Mouse (Mus musculus) liver, embryonic 11.5 days (tissue): Measurements from ENCODE around the gene 1700113H08Rik. TPM values are rescaled to one million over a fixed set of nuclear protein-coding genes. Genes with fewer than 3 reads are reported as not detected.

Experiments
- ATAC-seq: fragments of 200-750 bp; cut with Nextera tagmentation; replicated peaks from 2 replicates; pipeline ENCODE4 v1.8.0; 2017; ENCODE audit warnings: moderate number of reproducible peaks, mild to moderate bottlenecking, moderate TSS enrichment, moderate library complexity; ENCODE audit not compliant: low FRiP score
- DNase-seq: peaks from one replicate; pipeline ENCODE4 v3.0.0-alpha.2; 2017; ENCODE audit warnings: low spot score
- H3K27ac ChIP-seq: fragments of 300-500 bp; sonication (generic); 2 replicates; pipeline ENCODE4 v1.5.1; 2014; ENCODE audit warnings: mild to moderate bottlenecking, low read depth, low read length, control low read depth
- H3K27me3 ChIP-seq: fragments of 300-500 bp; sonication (generic); replicated peaks from 2 replicates; pipeline ENCODE4 v1.6.1; 2014; ENCODE audit warnings: low read length, mixed read lengths; ENCODE audit not compliant: control insufficient read depth, insufficient read depth
- H3K36me3 ChIP-seq: fragments of 300-500 bp; sonication (generic); 2 replicates; pipeline ENCODE4 v1.6.1; 2014; ENCODE audit warnings: mild to moderate bottlenecking, low read length, moderate library complexity, mixed read lengths; ENCODE audit not compliant: control insufficient read depth, insufficient read depth
- H3K4me1 ChIP-seq: fragments of 300-500 bp; sonication (generic); replicated peaks from 2 replicates; pipeline ENCODE4 v1.6.1; 2014; ENCODE audit warnings: low read length, mixed read lengths; ENCODE audit not compliant: control insufficient read depth, insufficient read depth
- H3K4me2 ChIP-seq: fragments of 300-500 bp; sonication (generic); 2 replicates; pipeline ENCODE4 v1.6.1; 2014; ENCODE audit warnings: mild to moderate bottlenecking, control low read depth, moderate library complexity
- H3K4me3 ChIP-seq: fragments of 300-500 bp; sonication (generic); 2 replicates; pipeline ENCODE4 v1.5.1; 2014; ENCODE audit warnings: low read depth, low read length, control low read depth
- H3K9ac ChIP-seq: fragments of 300-500 bp; sonication (generic); 2 replicates; pipeline ENCODE4 v1.6.1; 2014; ENCODE audit warnings: low read depth, low read length, control low read depth
- H3K9me3 ChIP-seq: fragments of 300-500 bp; sonication (generic); 2 replicates; pipeline ENCODE4 v1.6.1; 2016; ENCODE audit warnings: low read length, inconsistent platforms, mixed read lengths; ENCODE audit not compliant: control insufficient read depth
- WGBS: fragments of 180-500 bp; shearing (Covaris S2); extraction: QIAGEN DNeasy Blood & Tissue Kit; methylation state at CpG from one replicate; pipeline ENCODE4 v1.1.7; 2014; 5-methylcytosine and 5-hydroxymethylcytosine counted together
- polyA plus RNA-seq: library from polyadenylated mRNA; unstranded; fragments of >200 nt; fragmentation: Nextera tagmentation; extraction: Ambion mirVana; gene quantifications from 2 replicates; pipeline ENCODE4 v1.2.1, GENCODE M21; 2014

The 1700113H08Rik gene
- polyA plus RNA-seq, 1 experiment from 2014 or later, result not detected

DNA sequence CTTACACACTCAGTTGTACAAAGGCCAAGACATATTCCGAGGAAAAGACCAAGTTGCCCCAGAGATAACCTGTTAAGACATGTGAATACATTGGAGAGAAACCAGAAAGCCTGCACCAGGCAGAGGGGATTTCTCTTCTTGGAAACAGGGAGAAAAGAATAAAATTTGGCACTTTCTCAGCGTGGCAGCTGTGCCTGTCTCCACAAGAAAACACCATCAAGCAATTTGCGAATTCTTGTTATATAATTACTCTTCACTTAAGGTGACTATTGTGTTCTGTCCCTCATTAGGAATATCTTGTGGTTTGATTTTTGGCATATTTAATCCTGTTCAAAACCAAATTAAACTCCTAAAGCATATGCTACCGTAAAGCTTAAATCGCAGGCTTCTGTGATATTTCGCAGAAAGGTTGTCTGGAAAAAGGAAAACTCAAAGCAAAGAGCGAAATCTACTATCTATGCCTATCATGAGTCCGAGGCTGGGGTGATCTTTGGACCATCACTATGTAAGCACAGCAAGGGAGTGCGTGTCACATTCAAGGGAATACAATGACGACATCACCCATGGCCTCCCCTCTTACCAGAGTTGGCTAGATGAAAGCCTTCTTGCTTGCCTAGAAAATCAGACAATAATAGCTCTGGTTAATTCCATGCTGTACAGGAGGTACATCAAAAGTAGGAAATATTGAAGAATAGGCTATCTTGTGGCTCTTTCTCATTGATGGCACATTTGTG lies 51.4 kb downstream of the 1700113H08Rik start:
- 74% methylated on average over 10 of the region's 10 CpGs for WGBS
- no peaks in the 10 kb centered on the region for H3K27me3 ChIP-seq
- H3K36me3 ChIP-seq, result no peaks in the 10 kb centered on the region
- H3K4me2 ChIP-seq, result no peak overlapping the region
- no peaks in the 10 kb centered on the region for H3K4me1 ChIP-seq
- no peaks in the 10 kb centered on the region for H3K9me3 ChIP-seq
- no peak overlapping the region for H3K4me3 ChIP-seq
- no peak overlapping the region for H3K9ac ChIP-seq
- DNase-seq (no peak), ATAC-seq (no peak)
- H3K27ac ChIP-seq, result no peak overlapping the region

DNA sequence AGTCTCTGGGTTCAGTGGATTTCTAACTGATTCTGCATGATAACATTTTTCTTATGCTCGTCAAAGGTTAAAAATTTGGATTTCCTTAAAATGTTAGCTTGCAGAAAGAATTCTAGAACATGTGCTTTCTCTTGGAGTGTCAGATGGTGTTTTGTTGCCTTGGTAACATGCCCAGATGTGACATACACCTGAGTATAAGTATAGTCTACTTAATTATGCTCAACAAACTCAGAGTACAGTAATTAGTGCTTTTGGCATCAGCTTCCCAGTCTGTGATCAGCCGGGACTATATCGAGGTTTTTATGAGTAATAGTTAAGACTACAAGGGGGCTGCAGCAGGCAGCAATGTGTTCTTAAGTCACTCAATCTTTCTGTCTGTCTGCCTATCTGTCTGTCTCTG lies 53.1 kb downstream of the 1700113H08Rik start:
- no peak for ATAC-seq
- Histone ChIP-seq H3K4me2 (no peak overlapping the region), H3K9ac (no peak overlapping the region), H3K4me3 (no peak overlapping the region), H3K27me3 (no peaks in the 10 kb centered on the region), H3K27ac (no peak overlapping the region), H3K9me3 (no peaks in the 10 kb centered on the region), H3K4me1 (no peaks in the 10 kb centered on the region), H3K36me3 (no peaks in the 10 kb centered on the region)
- no peak for DNase-seq
- WGBS, result 76% methylated on average over 3 of the region's 3 CpGs

DNA sequence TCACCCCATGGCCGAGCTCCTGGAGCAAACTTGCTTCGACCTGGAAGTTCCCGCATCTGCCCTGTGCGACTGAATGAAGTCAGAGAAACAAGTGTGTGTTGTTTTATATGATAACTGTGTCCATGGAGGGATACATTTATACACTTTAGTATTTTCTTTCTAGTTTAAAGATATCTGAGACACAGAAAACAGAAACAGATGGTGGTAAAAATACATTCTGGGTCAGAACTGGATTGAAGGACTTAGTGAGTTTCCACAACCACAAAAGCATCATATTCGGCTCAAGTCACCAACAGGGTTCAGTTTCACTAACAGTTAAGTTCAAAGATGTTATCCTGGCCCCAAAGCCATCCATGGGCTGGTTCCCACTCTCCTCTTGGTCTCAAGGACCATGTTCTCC lies 67.2 kb downstream of the 1700113H08Rik start:
- 83% methylated on average over 5 of the region's 5 CpGs for WGBS
- Histone ChIP-seq H3K9ac (no peak overlapping the region), H3K36me3 (no peaks in the 10 kb centered on the region), H3K9me3 (no peaks in the 10 kb centered on the region), H3K4me3 (no peak overlapping the region), H3K27me3 (no peaks in the 10 kb centered on the region), H3K27ac (no peak overlapping the region), H3K4me2 (no peak overlapping the region), H3K4me1 (no peaks in the 10 kb centered on the region)
- ATAC-seq (no peak), DNase-seq (no peak)

DNA sequence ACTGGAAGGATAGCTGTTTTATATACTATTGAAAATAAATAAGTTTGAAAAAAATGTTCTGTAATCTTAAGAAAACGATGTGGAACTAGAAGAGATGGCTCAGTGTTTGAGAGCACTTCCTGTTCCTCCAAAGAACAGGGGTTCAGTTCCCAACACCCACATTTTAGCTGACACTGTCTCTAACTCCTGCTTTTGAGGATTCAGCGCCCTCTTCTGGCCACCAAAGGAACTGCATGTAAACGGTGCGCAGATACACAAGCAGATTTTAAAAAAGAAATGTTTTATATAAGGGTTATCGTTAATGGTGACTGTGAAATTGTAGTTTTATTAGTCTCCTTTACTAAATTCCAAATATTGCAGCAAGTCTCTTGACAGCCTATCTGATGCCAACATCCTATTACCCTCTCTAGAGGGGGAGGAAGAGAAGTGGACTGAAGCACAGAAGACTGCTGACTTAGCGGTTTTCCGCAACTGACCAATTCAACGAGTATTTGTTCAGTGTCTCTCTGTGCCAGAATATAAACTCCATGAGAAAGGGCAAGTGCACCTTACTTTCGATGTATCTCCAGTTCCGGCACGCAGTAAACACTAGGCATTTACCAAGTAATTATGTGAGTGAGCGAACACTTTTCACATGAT lies 68.5 kb downstream of the 1700113H08Rik start:
- H3K4me1 ChIP-seq, result no peaks in the 10 kb centered on the region
- 78% methylated on average over 12 of the region's 12 CpGs for WGBS
- H3K27ac ChIP-seq, result no peak overlapping the region
- H3K9ac ChIP-seq, result no peak overlapping the region
- H3K4me2 ChIP-seq, result no peak overlapping the region
- no peaks in the 10 kb centered on the region for H3K27me3 ChIP-seq
- DNase-seq (no peak), ATAC-seq (no peak)
- H3K4me3 ChIP-seq, result no peak overlapping the region
- H3K9me3 ChIP-seq, result no peaks in the 10 kb centered on the region
- no peaks in the 10 kb centered on the region for H3K36me3 ChIP-seq

DNA sequence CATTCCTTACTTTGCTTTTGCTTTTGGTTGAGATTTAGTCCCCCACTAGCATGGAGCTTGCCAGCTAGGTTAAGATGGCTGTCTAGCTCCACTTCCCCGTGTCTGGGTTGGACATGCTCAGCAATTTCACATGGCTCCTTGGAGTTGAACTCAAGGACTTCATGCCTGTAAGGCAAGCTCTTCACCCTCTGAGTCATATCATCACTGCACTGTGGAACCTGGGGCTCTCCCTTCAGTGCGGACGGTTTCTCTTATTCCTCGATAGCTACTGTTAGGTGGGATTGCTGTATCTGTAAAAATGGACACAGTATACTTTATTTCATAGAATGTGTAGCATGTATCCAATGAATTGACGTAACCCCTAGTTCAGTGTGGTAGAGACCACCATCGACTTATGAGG lies 93.2 kb downstream of the 1700113H08Rik start:
- no peak overlapping the region for H3K4me3 ChIP-seq
- WGBS, result 94% methylated on average over 6 of the region's 6 CpGs

DNA sequence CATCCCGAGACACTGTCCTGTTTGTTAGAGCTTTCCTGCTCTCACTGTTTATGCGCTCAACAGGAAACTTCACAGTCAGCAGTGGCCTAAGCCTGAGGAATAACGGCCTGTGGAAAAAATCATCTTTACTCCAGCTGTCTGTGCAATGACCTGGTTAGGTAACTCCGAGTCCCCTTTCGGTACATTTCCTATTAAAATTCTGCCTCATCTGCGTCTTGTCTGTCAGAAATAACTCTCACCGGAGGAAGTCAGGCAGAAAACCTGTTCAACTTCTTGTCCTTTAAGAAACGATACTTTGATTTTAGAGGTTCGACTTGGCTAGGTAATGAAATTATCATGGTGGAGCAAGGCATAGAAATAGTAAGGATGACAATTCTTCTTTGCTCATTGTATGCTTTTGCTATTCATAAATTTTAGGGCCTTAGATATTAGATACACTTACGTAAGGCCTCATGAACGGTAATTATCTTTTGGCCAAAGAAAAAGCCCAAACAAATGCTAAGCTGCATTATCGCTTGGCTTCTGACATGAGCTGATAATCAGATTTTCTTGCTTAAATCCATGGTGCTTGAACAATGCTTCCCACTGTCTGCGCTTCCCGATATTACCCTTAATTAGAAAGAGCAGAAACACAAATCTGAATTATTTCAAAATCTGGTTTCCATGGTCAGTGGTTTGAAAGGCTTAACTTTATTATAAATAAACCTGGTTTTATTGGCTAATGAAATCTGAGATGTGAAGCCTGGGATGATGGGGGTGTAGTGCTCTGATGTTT lies 96.1 kb downstream of the 1700113H08Rik start:
- H3K9ac ChIP-seq, result no peak overlapping the region
- H3K4me1 ChIP-seq, result no peaks in the 10 kb centered on the region
- no peak overlapping the region for H3K4me3 ChIP-seq
- H3K4me2 ChIP-seq, result no peak overlapping the region
- H3K9me3 ChIP-seq, result no peaks in the 10 kb centered on the region
- 84% methylated on average over 14 of the region's 14 CpGs for WGBS
- no peak for ATAC-seq
- H3K27ac ChIP-seq, result no peak overlapping the region
- DNase-seq, result no peak
- H3K27me3 ChIP-seq, result no peaks in the 10 kb centered on the region
- no peaks in the 10 kb centered on the region for H3K36me3 ChIP-seq

More for the DNA sequence above, 93.2 kb downstream of the 1700113H08Rik start:
- Histone ChIP-seq H3K4me2 (no peak overlapping the region), H3K9me3 (no peaks in the 10 kb centered on the region), H3K27me3 (no peaks in the 10 kb centered on the region), H3K36me3 (no peaks in the 10 kb centered on the region), H3K27ac (no peak overlapping the region), H3K9ac (no peak overlapping the region), H3K4me1 (no peaks in the 10 kb centered on the region)
- DNase-seq (no peak), ATAC-seq (no peak)

DNA sequence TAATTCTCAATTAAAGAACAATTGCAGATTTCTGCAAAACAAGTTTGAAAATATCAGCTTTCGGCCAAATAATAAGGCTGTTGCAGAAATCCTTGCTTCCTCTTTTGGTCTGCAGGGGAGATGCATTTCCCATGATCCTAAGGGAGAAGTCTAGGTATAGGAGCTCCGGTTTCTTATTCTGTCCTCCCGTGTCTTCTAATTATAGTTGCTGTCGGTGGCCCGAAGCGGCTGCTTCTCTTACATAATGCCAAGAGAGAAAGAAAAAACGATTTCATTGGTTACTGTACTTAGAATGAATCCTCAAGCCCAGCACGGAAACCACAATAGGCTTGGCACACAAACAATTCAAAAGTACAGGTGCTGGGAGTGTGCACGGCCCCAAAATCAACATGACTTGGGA lies 101.9 kb downstream of the 1700113H08Rik start:
- Histone ChIP-seq H3K4me3 (no peak overlapping the region), H3K9me3 (no peaks in the 10 kb centered on the region), H3K36me3 (no peaks in the 10 kb centered on the region), H3K4me1 (no peaks in the 10 kb centered on the region), H3K27me3 (no peaks in the 10 kb centered on the region), H3K27ac (no peak overlapping the region), H3K9ac (no peak overlapping the region), H3K4me2 (no peak overlapping the region)
- WGBS, result 82% methylated on average over 9 of the region's 9 CpGs
- DNase-seq (no peak), ATAC-seq (no peak)

DNA sequence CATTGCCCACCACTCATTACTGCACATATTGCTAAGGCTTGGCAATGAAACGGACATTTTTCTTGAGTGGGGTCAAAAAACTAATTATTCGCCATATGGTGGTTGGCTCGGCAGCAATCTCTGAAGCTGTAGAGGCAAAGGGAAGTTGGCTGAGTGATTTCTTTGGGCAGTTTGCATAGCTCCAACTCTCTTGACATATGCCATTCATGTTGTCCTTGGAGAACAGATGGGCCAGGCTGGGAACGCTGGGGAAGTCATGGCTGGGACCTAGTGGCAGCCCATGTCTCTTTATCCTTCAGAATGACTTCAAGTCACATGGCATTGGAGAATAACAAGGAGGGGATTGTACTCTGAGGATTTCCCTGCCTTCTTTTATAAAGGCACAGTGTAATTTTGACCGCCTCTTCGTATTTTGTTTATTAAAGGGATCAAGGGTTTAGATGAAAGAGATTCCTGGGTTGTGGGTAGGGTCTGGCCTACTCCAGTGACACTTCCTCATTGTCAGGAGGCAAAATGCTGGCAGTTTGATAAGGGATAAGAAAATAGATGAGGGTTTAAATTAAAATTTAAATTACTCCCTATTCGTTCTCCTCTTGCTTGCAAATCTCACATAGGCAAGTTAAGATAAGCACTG lies 138.4 kb downstream of the 1700113H08Rik start:
- Histone ChIP-seq H3K4me1 (no peaks in the 10 kb centered on the region), H3K9ac (no peak overlapping the region), H3K4me3 (no peak overlapping the region), H3K4me2 (no peak overlapping the region), H3K9me3 (no peaks in the 10 kb centered on the region), H3K27me3 (no peaks in the 10 kb centered on the region), H3K36me3 (no peaks in the 10 kb centered on the region), H3K27ac (no peak overlapping the region)
- DNase-seq, result no peak
- ATAC-seq, result no peak
- 74% methylated on average over 7 of the region's 7 CpGs for WGBS
